Mouse (Mus musculus) liver, adult 2 months (tissue): ENCODE data around the gene Mef2d. TPM values are rescaled to one million over a fixed set of nuclear protein-coding genes. Genes with fewer than 3 reads are reported as not detected.
A peak's percentile ranks its signal among the peaks of the same experiment; 100 is the strongest.

Experiments
- DNase-seq: peaks from one replicate; pipeline ENCODE4 v3.0.0-alpha.2; 2011; ENCODE audit warnings: low read depth, low spot score; ENCODE audit errors: extremely low read depth
- H3K27ac ChIP-seq: fragments of 200-500 bp; replicated peaks from 2 replicates; pipeline ENCODE4 v1.5.1; 2012; ENCODE audit warnings: low read depth, mild to moderate bottlenecking, control low read depth, inconsistent platforms, low read length; ENCODE audit not compliant: insufficient read depth
- H3K27me3 ChIP-seq: fragments of 200-500 bp; 2 replicates; pipeline ENCODE4 v1.6.1; 2012; ENCODE audit warnings: mild to moderate bottlenecking, moderate library complexity, low read length, inconsistent platforms; ENCODE audit not compliant: control insufficient read depth, insufficient read depth
- H3K36me3 ChIP-seq: fragments of 200-500 bp; 2 replicates; pipeline ENCODE4 v1.6.1; 2012; ENCODE audit warnings: low read length, inconsistent platforms; ENCODE audit not compliant: control insufficient read depth, insufficient read depth
- H3K4me1 ChIP-seq: fragments of 200-500 bp; 2 replicates; pipeline ENCODE4 v1.6.1; 2011; ENCODE audit warnings: low read length; ENCODE audit not compliant: control insufficient read depth, insufficient read depth
- H3K4me3 ChIP-seq: fragments of 200-500 bp; 2 replicates; pipeline ENCODE4 v1.5.1; 2011; ENCODE audit warnings: low read depth, mild to moderate bottlenecking, control low read depth, low read length, moderate library complexity; ENCODE audit not compliant: insufficient read depth
- H3K79me2 ChIP-seq: fragments of 200-500 bp; 2 replicates; pipeline ENCODE4 v1.6.1; 2012; ENCODE audit warnings: inconsistent platforms, mild to moderate bottlenecking, low read length, moderate library complexity; ENCODE audit not compliant: control insufficient read depth, insufficient read depth
- H3K9ac ChIP-seq: fragments of 200-500 bp; 2 replicates; pipeline ENCODE4 v1.6.1; 2012; ENCODE audit warnings: low read depth, mild to moderate bottlenecking, control low read depth, inconsistent platforms, low read length
- CTCF ChIP-seq: fragments of 200-500 bp; IDR thresholded peaks from 2 replicates; pipeline ENCODE4 v1.5.1; 2011; ENCODE audit warnings: low read depth, low read length, control low read depth
- POLR2A ChIP-seq: fragments of 200-500 bp; IDR thresholded peaks from 2 replicates; pipeline ENCODE4 v1.6.1; 2011; ENCODE audit warnings: low read length, control low read depth; ENCODE audit not compliant: insufficient read depth; ENCODE audit errors: extremely low read depth
- WGBS: fragments of 180-500 bp; shearing (Covaris S2); methylation state at CpG from one replicate; pipeline ENCODE4 v1.1.7; 2018; 5-methylcytosine and 5-hydroxymethylcytosine counted together
- polyA plus RNA-seq: library from polyadenylated mRNA; depleted of rRNA; stranded (reverse); fragments of >200 nt; gene quantifications from 2 replicates; pipeline ENCODE4 v1.2.3, GENCODE M21; 2012
- total RNA-seq: library from RNA; depleted of rRNA; stranded (reverse); fragments of >200 nt; gene quantifications from 2 replicates; pipeline ENCODE4 v1.2.3, GENCODE M21; 2014

Gene Mef2d
- total and polyA plus RNA-seq, 2 experiments = 3.7 to 22.2 TPM

DNA sequence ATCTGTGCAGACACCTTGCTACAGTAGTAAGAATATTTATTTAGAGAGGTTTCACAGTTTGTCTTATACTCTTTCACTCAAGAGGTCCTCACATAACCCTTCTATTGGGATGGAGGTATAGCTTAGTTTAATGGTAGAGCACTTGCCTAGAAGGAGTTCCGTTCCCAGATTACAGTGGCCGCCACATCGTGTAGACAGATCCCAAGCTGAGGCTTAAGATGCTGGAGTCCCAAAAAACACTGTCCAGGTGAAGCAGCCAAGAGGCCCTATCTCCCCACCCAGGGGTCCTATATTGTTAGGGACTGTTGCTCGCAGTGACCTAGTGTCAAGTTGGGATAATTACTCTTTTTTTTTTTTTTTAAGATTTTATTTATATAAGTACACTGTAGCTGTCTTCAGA, 36.8 kb downstream of the Mef2d start:
- H3K4me3 ChIP-seq = no peak overlapping the region
- WGBS = 91% methylated on average over 4 of the region's 4 CpGs
- DNase-seq = no peak
- H3K36me3 ChIP-seq = no peaks in the 10 kb centered on the region
- H3K27me3 ChIP-seq = no peaks in the 10 kb centered on the region
- no peak overlapping the region for H3K27ac ChIP-seq
- no peak for TF ChIP-seq POLR2A
- no peak for TF ChIP-seq CTCF
- no peaks in the 10 kb centered on the region for H3K79me2 ChIP-seq
- no peak overlapping the region for H3K9ac ChIP-seq
- H3K4me1 ChIP-seq = peaks cover 5% of the 10 kb centered on the region

DNA sequence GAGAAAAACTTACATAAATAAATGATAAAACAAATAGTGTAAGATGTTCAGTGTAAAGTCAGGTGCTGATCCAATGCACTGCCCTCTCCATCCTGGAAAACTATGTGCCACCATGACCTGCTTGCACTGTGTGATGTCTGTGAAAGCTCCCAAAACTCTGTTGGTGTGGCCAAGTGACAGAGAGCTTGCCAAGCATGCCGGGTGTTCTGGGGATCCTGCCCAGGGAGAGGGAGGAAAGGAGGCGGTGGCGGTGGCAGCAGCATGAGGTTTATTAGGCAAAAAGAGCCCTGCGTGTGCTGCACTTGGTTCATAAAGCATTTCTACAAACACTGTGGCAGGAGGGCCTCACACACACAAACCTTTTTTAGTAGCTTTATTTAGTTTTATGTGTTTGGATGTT, 39.2 kb downstream of the Mef2d start:
- TF ChIP-seq POLR2A (no peak), CTCF (no peak)
- H3K27ac ChIP-seq = no peak overlapping the region
- 42% methylated on average over 4 of the region's 4 CpGs for WGBS
- no peak overlapping the region for H3K4me3 ChIP-seq
- H3K79me2 ChIP-seq = no peaks in the 10 kb centered on the region
- no peak overlapping the region for H3K9ac ChIP-seq
- H3K36me3 ChIP-seq = no peaks in the 10 kb centered on the region
- DNase-seq = no peak
- H3K27me3 ChIP-seq = no peaks in the 10 kb centered on the region
- peaks cover 5% of the 10 kb centered on the region for H3K4me1 ChIP-seq

DNA sequence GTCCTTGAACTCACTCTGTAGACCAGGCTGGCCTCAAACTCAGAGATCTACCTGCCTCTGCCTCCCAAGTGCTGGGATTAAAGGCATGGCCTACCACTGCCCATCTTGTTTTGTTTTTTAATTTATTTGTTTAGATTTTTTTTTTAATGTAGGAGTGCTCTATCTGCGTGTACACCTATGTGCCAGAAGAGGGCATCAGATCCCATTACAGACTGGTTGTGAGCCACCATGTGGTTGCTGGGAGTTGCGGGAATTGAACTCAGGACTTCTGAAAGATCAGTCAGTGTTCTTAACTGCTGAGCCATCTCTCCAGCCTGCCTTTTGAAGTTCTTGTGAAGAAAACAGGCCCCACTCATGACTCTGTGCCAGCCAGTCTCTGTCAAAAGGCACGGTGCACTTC, 44.3 kb downstream of the Mef2d start:
- Histone ChIP-seq H3K27ac (no peak overlapping the region), H3K4me3 (no peak overlapping the region), H3K4me1 (no peaks in the 10 kb centered on the region), H3K9ac (no peak overlapping the region), H3K27me3 (no peaks in the 10 kb centered on the region), H3K36me3 (no peaks in the 10 kb centered on the region), H3K79me2 (no peaks in the 10 kb centered on the region)
- no peak for DNase-seq
- no peak for TF ChIP-seq POLR2A
- TF ChIP-seq CTCF = no peak
- 84% methylated on average over 3 of the region's 3 CpGs for WGBS

DNA sequence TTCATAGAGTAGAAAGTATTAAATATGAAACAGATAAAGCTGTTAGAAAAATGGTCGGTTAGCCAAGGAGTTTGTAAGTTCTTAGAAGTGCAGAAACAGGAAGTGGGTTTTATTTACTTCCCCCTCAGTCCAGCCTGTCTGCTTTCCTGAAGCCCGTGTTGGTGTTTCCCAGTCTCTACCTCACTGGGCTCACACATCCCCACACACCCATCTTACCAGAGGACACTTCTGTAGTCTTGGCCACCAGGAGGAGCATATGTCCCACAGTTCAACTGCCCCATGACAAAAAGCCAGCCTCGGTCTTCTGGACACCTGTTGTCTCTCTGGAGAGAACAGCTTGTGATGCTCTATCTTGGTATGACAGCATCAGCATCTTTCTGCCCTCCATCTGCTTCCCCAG, 49.0 kb downstream of the Mef2d start:
- DNase-seq = no peak
- WGBS = 29% methylated on average over 3 of the region's 3 CpGs
- H3K27ac ChIP-seq = no peak overlapping the region
- H3K27me3 ChIP-seq = no peaks in the 10 kb centered on the region
- H3K9ac ChIP-seq = no peak overlapping the region
- H3K4me1 ChIP-seq = no peaks in the 10 kb centered on the region
- TF ChIP-seq CTCF (no peak), POLR2A (no peak)
- H3K36me3 ChIP-seq = no peaks in the 10 kb centered on the region
- no peak overlapping the region for H3K4me3 ChIP-seq
- H3K79me2 ChIP-seq = no peaks in the 10 kb centered on the region

DNA sequence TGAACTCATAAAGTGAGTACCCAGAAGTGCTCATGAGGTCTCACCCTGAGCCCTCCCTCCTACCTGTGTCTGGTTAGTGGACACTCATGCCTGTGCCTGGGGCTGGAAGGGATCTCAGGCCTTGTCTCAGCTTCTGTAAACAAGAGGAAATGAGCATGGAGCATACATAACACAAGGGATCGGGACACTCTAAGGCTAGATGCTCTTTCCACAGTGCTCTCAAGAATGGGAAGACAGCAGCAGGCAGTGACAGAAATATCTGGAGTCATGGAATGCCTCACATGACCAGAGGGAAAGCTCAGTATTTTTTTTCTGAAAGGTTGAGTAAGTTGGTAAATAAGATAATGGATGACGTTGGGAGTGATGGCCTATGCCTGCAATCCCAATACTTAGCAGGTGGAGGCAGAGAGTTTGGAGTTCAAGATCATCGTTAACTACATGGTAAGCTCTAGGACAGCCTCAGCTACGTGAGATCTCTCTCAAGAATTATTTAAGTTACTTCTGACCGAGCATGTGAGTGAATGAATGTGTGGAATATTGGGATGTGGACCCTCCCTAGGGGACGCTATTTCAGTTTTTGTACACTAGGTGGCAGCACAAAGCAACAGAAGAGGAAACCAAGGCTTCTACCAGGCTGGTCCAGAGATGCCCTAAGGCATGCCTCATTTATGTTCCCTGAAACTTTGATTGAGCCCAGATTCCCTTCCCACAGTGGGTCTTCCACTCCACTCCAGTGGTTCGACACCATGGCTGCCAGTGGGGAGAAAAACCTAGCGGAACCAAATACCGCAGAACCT, 49.8 kb downstream of the Mef2d start:
- H3K4me3 ChIP-seq = no peak overlapping the region
- 24% methylated on average over 9 of the region's 9 CpGs for WGBS
- no peaks in the 10 kb centered on the region for H3K79me2 ChIP-seq
- H3K36me3 ChIP-seq = no peaks in the 10 kb centered on the region
- no peaks in the 10 kb centered on the region for H3K27me3 ChIP-seq
- no peaks in the 10 kb centered on the region for H3K4me1 ChIP-seq
- no peak for TF ChIP-seq POLR2A
- TF ChIP-seq CTCF = peak; percentile 59
- no peak overlapping the region for H3K9ac ChIP-seq
- DNase-seq = no peak
- no peak overlapping the region for H3K27ac ChIP-seq

DNA sequence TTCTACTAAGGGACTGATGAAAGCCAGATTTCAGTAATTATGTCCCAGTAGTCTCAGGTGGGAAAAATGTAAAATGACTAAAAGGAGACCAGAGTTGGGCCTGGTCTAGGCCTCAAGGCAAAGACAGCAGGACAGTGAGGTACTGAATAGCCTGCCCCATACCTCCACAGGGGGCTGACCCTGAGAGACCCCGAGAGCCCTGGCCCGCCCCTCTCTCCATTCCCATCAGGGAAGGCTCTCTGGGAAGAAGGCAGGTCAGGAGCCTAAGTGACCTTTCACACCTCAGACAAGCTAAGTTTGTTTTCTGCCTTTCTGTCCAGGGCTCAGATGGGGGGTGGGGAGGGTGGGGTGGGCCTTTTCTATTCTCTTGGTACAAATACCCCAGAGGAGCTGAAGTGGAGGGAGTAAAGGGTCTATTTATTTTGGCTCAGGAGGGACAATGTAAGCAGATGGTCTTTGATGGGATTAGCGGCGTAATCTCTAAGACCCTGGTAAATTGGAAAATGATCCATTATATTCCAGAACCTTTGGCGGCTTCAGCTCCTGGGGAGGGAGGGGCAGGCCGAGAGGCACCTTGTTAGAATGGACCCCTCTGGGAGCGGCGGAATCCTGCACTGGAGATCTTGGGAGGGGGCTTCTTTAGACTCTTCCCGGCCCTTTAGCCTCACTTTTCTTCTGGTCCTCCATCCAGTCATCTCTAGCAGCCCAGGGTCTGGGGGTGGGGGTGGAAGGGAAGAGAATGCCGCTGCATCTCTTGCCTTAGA, 55.8 kb downstream of the Mef2d start:
- DNase-seq = no peak
- no peak overlapping the region for H3K4me3 ChIP-seq
- peaks cover 29% of the 10 kb centered on the region for H3K27me3 ChIP-seq
- H3K79me2 ChIP-seq = no peaks in the 10 kb centered on the region
- no peak overlapping the region for H3K27ac ChIP-seq
- 30% methylated on average over 10 of the region's 10 CpGs for WGBS
- no peak for TF ChIP-seq POLR2A
- no peak for TF ChIP-seq CTCF
- H3K4me1 ChIP-seq = no peaks in the 10 kb centered on the region
- H3K9ac ChIP-seq = no peak overlapping the region
- no peaks in the 10 kb centered on the region for H3K36me3 ChIP-seq
